Mouse (Mus musculus) hindbrain, embryonic 16.5 days (tissue): ENCODE measurements around the gene Bbs2. TPM values are rescaled to one million over a fixed set of nuclear protein-coding genes. Genes with fewer than 3 reads are reported as not detected.
"Not testable (repeated sequence)": the region's sequence is repeated elsewhere in the genome, so short reads cannot be mapped to it uniquely, and the experiment has no call there.

Experiments
- ATAC-seq: fragments of 200-750 bp; cut with Nextera tagmentation; 2 replicates; pipeline ENCODE4 v1.8.0; 2017; ENCODE audit warnings: moderate TSS enrichment, moderate library complexity
- H3K27ac ChIP-seq: fragments of 300-500 bp; sonication (generic); 2 replicates; pipeline ENCODE4 v1.5.1; 2014; ENCODE audit warnings: low read depth, mild to moderate bottlenecking, control low read depth, low read length, moderate library complexity
- H3K27me3 ChIP-seq: fragments of 300-500 bp; sonication (generic); replicated peaks from 2 replicates; pipeline ENCODE4 v1.6.1; 2014; ENCODE audit warnings: low read length; ENCODE audit not compliant: control insufficient read depth, insufficient read depth
- H3K36me3 ChIP-seq: fragments of 300-500 bp; sonication (generic); 2 replicates; pipeline ENCODE4 v1.6.1; 2014; ENCODE audit warnings: mild to moderate bottlenecking, low read length, moderate library complexity, mixed read lengths; ENCODE audit not compliant: control insufficient read depth, insufficient read depth
- H3K4me1 ChIP-seq: fragments of 300-500 bp; sonication (generic); 2 replicates; pipeline ENCODE4 v1.6.1; 2014; ENCODE audit warnings: low read depth, low read length; ENCODE audit not compliant: control insufficient read depth, insufficient read depth
- H3K4me2 ChIP-seq: fragments of 300-500 bp; sonication (generic); 2 replicates; pipeline ENCODE4 v1.6.1; 2014; ENCODE audit warnings: mild to moderate bottlenecking, low read length, control low read depth, moderate library complexity
- H3K4me3 ChIP-seq: fragments of 300-500 bp; sonication (generic); 2 replicates; pipeline ENCODE4 v1.5.1; 2014; ENCODE audit warnings: mild to moderate bottlenecking, low read length, control low read depth, moderate library complexity
- H3K9ac ChIP-seq: fragments of 300-500 bp; sonication (generic); 2 replicates; pipeline ENCODE4 v1.6.1; 2014; ENCODE audit warnings: low read depth, mild to moderate bottlenecking, control low read depth, low read length, moderate library complexity
- H3K9me3 ChIP-seq: fragments of 300-500 bp; sonication (generic); 2 replicates; pipeline ENCODE4 v1.6.1; 2014; ENCODE audit warnings: mild to moderate bottlenecking, low read length, moderate library complexity; ENCODE audit not compliant: control insufficient read depth
- WGBS: fragments of 180-500 bp; shearing (Covaris S2); extraction: QIAGEN DNeasy Blood & Tissue Kit; methylation state at CpG from one replicate; pipeline ENCODE4 v1.1.7; 2014; 5-methylcytosine and 5-hydroxymethylcytosine counted together
- polyA plus RNA-seq: library from polyadenylated mRNA; unstranded; fragments of >200 nt; fragmentation: Nextera tagmentation; extraction: Ambion mirVana; gene quantifications from 2 replicates; pipeline ENCODE4 v1.2.1, GENCODE M21; 2015

Bbs2 gene
- 18.0 and 22.0 TPM in 2 replicates for polyA plus RNA-seq

DNA sequence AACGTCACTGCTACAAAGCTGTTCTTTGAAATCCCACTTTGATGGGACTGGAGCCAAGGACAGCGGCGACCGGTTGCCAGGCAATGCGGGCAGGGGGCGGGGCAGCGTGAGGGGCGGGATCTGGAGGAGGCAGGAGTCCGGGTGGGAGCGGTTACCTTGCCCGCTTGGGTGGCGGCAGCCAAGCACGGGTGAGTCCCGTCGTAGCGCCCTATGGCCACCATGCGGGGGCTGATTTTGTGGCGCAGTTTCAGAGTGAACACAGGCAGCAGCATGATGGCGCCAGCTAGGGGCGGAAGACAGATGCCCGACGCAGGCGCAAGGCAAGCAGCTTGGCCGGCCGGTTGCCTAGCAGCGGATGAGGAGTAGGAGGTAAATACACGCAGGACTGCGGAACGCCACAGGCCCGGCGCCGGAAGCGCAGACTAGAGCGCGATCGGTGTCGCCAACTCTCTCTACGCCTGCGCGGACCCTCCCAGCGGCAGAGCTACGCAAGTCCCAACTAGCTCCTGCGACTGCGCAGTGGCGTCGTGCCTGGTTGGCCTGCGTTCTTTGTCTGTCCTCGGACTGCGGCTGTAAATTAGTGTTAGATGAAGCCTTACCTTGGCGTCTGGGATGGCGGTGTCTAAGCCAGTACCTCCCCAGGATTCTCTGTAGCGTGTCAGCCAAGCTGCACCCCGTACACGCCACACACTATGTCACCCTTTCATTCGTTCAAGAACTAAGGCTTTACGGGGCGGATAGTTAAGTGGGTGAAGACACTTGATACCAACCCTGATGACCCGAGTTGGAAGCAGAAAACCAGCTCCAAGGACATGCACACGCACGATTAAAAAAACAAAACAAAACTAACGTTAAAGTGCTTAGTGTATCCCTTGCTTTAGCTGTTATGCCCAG, at the start of gene Bbs2:
Gene Bbs2, minus strand, starts transcription at position 848 of the 894 bp plus-strand sequence.
- H3K4me2 ChIP-seq: peak within 1 kb of the TSS; percentile 76
- no peaks in the 10 kb centered on the region for H3K27me3 ChIP-seq
- peak; percentile 99 for ATAC-seq
- peak within 1 kb of the TSS; percentile 55 for H3K4me3 ChIP-seq
- H3K36me3 ChIP-seq: no peaks in the 10 kb centered on the region
- WGBS: under 1% methylated on average over 61 of the region's 61 CpGs
- no peaks in the 10 kb centered on the region for H3K9me3 ChIP-seq
- peaks cover 9% of the 10 kb centered on the region for H3K4me1 ChIP-seq
- H3K27ac ChIP-seq: peak within 1 kb of the TSS; percentile 95
- H3K9ac ChIP-seq: peak within 1 kb of the TSS; percentile 72

DNA sequence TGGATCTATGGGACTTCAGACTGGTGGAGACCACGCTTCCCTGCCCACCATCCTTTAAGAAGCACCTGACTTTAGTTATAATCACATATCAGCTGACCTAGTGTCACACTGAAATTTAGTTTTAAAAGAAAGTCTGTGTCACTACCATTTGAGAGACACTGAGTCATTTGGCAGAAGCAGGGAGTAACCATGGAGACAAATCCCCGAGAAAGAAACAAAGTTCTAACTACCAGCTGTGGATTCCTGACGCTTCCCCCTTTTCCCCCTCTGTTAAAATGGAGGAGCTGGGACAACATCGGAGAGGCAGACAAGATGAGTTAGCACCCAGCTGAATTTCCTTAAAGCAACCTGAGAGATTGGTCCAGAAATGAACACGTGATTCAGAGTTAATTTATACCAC, 49.5 kb upstream of the Bbs2 start:
- Histone ChIP-seq H3K4me2 (no peak overlapping the region), H3K4me1 (peaks cover 5% of the 10 kb centered on the region), H3K9ac (no peak overlapping the region), H3K9me3 (no peaks in the 10 kb centered on the region), H3K27me3 (no peaks in the 10 kb centered on the region), H3K4me3 (no peak overlapping the region), H3K27ac (no peak overlapping the region), H3K36me3 (no peaks in the 10 kb centered on the region)
- 38% methylated on average over 5 of the region's 5 CpGs for WGBS
- ATAC-seq: no peak

DNA sequence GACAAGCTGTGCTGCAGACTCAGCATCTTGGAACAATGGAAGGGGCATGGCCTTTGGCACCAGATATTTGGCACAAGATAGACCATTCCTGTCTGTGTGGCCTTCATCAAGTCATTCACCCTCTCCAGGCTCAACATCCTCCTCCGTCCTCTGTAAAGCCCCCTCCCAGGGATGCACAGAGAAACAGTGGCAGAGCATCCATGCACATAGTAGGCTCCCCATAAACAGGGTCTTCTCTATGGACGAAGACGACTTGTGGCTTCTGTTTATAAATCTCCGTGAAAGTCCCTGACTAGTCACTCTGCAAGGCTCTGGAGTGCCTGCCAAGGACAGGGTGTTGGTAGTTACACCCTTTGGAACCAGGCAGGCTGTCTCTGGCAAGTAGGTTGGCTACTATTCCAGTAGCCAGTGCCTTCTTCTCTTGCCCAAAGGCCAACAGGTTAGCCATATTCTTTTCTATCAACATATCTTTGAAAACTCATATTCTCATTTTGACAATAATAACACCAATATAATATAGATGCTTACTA, 41.6 kb upstream of the Bbs2 start:
- Histone ChIP-seq H3K9ac (no peak overlapping the region), H3K27ac (no peak overlapping the region), H3K4me2 (no peak overlapping the region), H3K36me3 (no peaks in the 10 kb centered on the region), H3K27me3 (no peaks in the 10 kb centered on the region), H3K4me1 (no peaks in the 10 kb centered on the region), H3K9me3 (no peaks in the 10 kb centered on the region), H3K4me3 (no peak overlapping the region)
- no peak for ATAC-seq
- WGBS: 76% methylated on average over 4 of the region's 4 CpGs

DNA sequence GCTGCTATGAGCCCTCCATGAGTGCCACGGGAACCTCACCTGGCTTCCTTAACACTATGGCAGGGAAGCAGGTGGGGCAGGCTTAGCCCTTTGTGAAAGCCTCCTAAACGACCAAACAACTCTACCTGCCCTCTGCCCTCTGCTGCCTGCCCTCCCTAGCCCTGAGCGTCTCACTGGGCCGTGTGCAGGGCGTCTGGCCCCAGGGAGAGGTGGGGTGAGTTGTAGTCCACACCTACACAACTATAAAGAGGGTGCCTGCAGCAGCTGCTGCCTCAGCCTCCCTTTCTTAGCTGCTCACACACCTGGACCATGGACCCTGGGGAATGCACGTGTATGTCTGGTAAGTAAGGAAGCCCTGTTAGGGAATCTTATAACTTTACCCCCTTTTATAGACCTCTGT, 38.2 kb upstream of the Bbs2 start, which contains the start of gene Mt4:
Gene Mt4, plus strand, starts transcription at position 265 of the 400 bp plus-strand sequence.
- WGBS: 66% methylated on average over 6 of the region's 6 CpGs
- H3K27me3 ChIP-seq: no peaks in the 10 kb centered on the region
- H3K9ac ChIP-seq: no peak within 1 kb of the TSS
- no peak for ATAC-seq
- H3K4me3 ChIP-seq: no peak within 1 kb of the TSS
- no peaks in the 10 kb centered on the region for H3K36me3 ChIP-seq
- no peak within 1 kb of the TSS for H3K27ac ChIP-seq
- no peak within 1 kb of the TSS for H3K4me2 ChIP-seq
- no peaks in the 10 kb centered on the region for H3K9me3 ChIP-seq
- H3K4me1 ChIP-seq: no peaks in the 10 kb centered on the region

DNA sequence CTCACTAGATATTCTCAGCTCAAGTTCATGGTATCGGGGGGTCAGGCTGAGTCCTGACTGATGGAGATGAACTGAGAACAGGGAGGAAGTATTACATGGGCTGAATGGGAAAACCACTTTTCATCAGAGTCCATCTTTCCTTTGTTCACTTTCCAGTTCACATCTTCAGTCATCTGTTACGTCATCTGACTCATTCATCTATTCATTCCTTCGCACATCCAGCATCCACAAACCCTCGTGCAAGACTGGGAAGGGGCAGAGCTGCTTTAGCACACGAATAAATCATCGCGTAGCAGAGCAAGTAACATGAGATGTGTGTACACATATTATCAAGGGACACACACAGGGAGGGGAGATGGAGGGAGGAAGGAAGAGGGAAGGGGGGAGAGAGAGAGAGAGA, 37.5 kb upstream of the Bbs2 start:
- Histone ChIP-seq H3K9ac (no peak overlapping the region), H3K4me2 (no peak overlapping the region), H3K4me3 (no peak overlapping the region), H3K36me3 (no peaks in the 10 kb centered on the region), H3K9me3 (no peaks in the 10 kb centered on the region), H3K27me3 (no peaks in the 10 kb centered on the region), H3K4me1 (no peaks in the 10 kb centered on the region), H3K27ac (no peak overlapping the region)
- 83% methylated on average over 7 of the region's 7 CpGs for WGBS
- no peak for ATAC-seq

DNA sequence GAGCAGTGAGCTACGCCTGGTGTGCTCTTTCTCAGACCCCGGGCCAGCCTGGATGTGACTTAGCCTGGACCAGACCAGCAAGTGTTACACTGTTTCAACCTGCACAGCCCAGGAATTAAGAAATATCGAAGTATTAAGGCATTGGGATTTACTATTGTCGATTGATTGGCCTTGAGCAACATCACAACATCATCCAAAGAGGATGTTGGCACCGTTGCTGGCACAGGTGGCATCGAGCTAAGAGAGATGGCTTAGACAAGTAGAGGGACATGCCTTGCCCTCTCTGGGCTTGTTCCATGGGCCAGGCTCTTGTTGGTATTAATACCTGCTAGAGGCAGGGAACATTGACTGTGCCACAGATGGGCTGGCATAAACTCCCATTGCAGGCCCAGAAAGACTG, 36.8 kb upstream of the Bbs2 start:
- ATAC-seq: no peak

DNA sequence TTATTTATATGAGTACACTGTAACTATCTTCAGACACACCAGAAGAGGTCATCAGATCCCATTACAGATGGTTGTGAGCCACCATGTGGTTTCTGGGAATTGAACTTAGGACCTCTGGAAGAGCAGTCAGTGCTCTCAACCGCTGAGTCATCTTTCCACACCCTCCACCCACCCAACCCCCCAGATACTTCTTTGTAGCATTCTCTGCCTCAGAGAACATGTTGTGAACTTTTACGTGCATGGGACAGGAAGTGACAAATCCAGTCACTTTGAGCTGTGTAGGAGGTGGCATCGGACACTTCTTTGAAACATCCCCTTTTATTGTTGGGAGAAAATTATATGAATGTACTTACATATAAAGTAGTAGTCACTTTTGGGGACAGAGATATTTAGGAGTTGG, 35.9 kb upstream of the Bbs2 start:
- H3K27ac ChIP-seq, H3K4me2 ChIP-seq, ATAC-seq, H3K9ac ChIP-seq, H3K9me3 ChIP-seq, H3K36me3 ChIP-seq, H3K4me1 ChIP-seq, H3K4me3 ChIP-seq, H3K27me3 ChIP-seq: not testable (repeated sequence)
- 70% methylated on average over 3 of the region's 3 CpGs for WGBS

More for the DNA sequence above, 36.8 kb upstream of the Bbs2 start:
- Histone ChIP-seq H3K4me3 (no peak overlapping the region), H3K9ac (no peak overlapping the region; the same call in 1 of the 2 replicates), H3K4me1 (no peaks in the 10 kb centered on the region), H3K27ac (no peak overlapping the region), H3K27me3 (no peaks in the 10 kb centered on the region), H3K9me3 (no peaks in the 10 kb centered on the region), H3K4me2 (no peak overlapping the region), H3K36me3 (no peaks in the 10 kb centered on the region)
- WGBS: 93% methylated on average over 6 of the region's 6 CpGs

DNA sequence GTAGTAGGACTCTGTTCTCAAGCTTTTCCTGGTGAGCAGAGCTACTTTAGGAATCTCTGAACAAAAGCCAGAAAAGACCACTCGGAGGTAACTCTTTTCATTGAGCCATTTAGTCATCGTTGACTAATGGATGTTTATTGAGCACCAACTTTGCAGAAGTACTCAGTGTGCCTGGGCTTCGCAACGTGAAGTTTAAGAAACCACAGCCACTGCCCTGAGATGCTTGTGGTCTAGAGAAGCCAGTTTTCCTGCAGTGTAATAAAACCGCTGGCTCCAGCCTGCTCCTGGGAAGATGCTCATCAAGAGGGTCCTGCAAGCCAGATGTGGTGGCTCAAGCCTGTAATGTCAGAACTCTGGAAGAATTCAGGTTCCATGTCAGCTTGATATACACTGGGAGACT, 33.4 kb upstream of the Bbs2 start:
- H3K4me2 ChIP-seq: no peak overlapping the region
- WGBS: 79% methylated on average over 5 of the region's 5 CpGs
- H3K27me3 ChIP-seq: no peaks in the 10 kb centered on the region
- H3K4me3 ChIP-seq: no peak overlapping the region
- no peak overlapping the region for H3K9ac ChIP-seq
- no peaks in the 10 kb centered on the region for H3K9me3 ChIP-seq
- H3K27ac ChIP-seq: no peak overlapping the region
- no peak for ATAC-seq
- no peaks in the 10 kb centered on the region for H3K36me3 ChIP-seq
- H3K4me1 ChIP-seq: no peaks in the 10 kb centered on the region

DNA sequence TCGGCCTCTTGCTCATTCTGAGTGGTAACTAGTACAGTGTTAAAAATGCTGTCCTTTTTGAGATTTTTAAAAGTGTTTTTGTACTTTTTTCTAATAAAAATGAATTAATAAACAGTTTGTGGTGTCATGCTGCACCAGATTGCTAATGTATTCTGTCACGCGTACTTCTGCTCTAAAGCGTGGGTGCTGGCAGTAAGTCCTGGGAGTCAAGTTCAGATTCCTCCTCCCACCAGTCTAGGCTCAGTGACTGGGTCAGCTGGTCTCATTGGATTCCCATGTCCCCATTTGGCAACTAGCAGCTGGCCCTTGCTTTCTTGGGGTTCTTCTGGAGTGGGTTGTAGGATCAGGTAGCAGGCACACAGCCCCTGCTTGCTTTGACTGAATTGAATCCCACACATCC, 31.4 kb upstream of the Bbs2 start:
- no peak overlapping the region for H3K4me2 ChIP-seq
- H3K27me3 ChIP-seq: no peaks in the 10 kb centered on the region
- no peak overlapping the region for H3K4me3 ChIP-seq
- H3K9ac ChIP-seq: no peak overlapping the region
- WGBS: 89% methylated on average over 4 of the region's 4 CpGs
- no peaks in the 10 kb centered on the region for H3K9me3 ChIP-seq
- no peaks in the 10 kb centered on the region for H3K4me1 ChIP-seq
- no peaks in the 10 kb centered on the region for H3K36me3 ChIP-seq
- no peak for ATAC-seq
- no peak overlapping the region for H3K27ac ChIP-seq
